Mouse (Mus musculus) embryonic facial prominence, embryonic 12.5 days (tissue): Measurements from ENCODE around the gene Gm266. TPM values are rescaled to one million over a fixed set of nuclear protein-coding genes. Genes with fewer than 3 reads are reported as not detected.
A peak's percentile ranks its signal among the peaks of the same experiment; 100 is the strongest.
"Not testable (repeated sequence)": the region's sequence is repeated elsewhere in the genome, so short reads cannot be mapped to it uniquely, and the experiment has no call there.

Experiments
- ATAC-seq: fragments of 200-750 bp; cut with Nextera tagmentation; 2 replicates; pipeline ENCODE4 v1.8.0; 2017; ENCODE audit not compliant: insufficient number of reproducible peaks, insufficient read depth, low FRiP score, low TSS enrichment
- H3K27ac ChIP-seq: fragments of 300-500 bp; sonication (generic); 2 replicates; pipeline ENCODE4 v1.5.1; 2016; ENCODE audit warnings: mild to moderate bottlenecking
- H3K27me3 ChIP-seq: fragments of 300-500 bp; sonication (generic); 2 replicates; pipeline ENCODE4 v1.6.1; 2016; ENCODE audit warnings: mild to moderate bottlenecking, moderate library complexity
- H3K36me3 ChIP-seq: fragments of 300-500 bp; sonication (generic); 2 replicates; pipeline ENCODE4 v1.6.1; 2016; ENCODE audit warnings: mild to moderate bottlenecking
- H3K4me1 ChIP-seq: fragments of 300-500 bp; sonication (generic); 2 replicates; pipeline ENCODE4 v1.6.1; 2016
- H3K4me2 ChIP-seq: fragments of 300-500 bp; sonication (generic); replicated peaks from 2 replicates; pipeline ENCODE4 v1.6.1; 2016; ENCODE audit warnings: mild to moderate bottlenecking, moderate library complexity
- H3K4me3 ChIP-seq: fragments of 300-500 bp; sonication (generic); 2 replicates; pipeline ENCODE4 v1.5.1; 2016; ENCODE audit warnings: mild to moderate bottlenecking
- H3K9ac ChIP-seq: fragments of 300-500 bp; sonication (generic); 2 replicates; pipeline ENCODE4 v1.6.1; 2016; ENCODE audit warnings: mild to moderate bottlenecking, moderate library complexity
- H3K9me3 ChIP-seq: fragments of 300-500 bp; sonication (generic); 2 replicates; pipeline ENCODE4 v1.6.1; 2016; ENCODE audit warnings: mild to moderate bottlenecking, moderate library complexity
- WGBS: fragments of 180-500 bp; shearing (Covaris S2); methylation state at CpG from one replicate; pipeline ENCODE4 v1.1.7; 2016; 5-methylcytosine and 5-hydroxymethylcytosine counted together
- polyA plus RNA-seq: library from polyadenylated mRNA; unstranded; fragments of >200 nt; fragmentation: Nextera tagmentation; extraction: Ambion mirVana; gene quantifications from 2 replicates; pipeline ENCODE4 v1.2.1, GENCODE M21; 2016

Gene Gm266
- polyA plus RNA-seq, 1 experiment from 2014 or later = 28.1 TPM

- H3K4me3 ChIP-seq = no peak overlapping the region
- H3K36me3 ChIP-seq = no peaks in the 10 kb centered on the region
- no peak for ATAC-seq
- H3K4me1 ChIP-seq = no peaks in the 10 kb centered on the region
- no peaks in the 10 kb centered on the region for H3K27me3 ChIP-seq
- no peak overlapping the region for H3K9ac ChIP-seq
- WGBS = 87% methylated on average over 5 of the region's 5 CpGs
- no peak overlapping the region for H3K27ac ChIP-seq
- H3K4me2 ChIP-seq = no peak overlapping the region
- H3K9me3 ChIP-seq = no peaks in the 10 kb centered on the region
These were observed 30.3 kb upstream of the Gm266 start for GRCm38 (mm10) chr12:111515920-111516319.

- Histone ChIP-seq H3K9ac (no peak overlapping the region), H3K4me2 (no peak overlapping the region), H3K4me3 (no peak overlapping the region), H3K27ac (no peak overlapping the region), H3K36me3 (no peaks in the 10 kb centered on the region), H3K9me3 (no peaks in the 10 kb centered on the region), H3K27me3 (no peaks in the 10 kb centered on the region), H3K4me1 (no peaks in the 10 kb centered on the region)
- ATAC-seq = no peak
- WGBS = 82% methylated on average over 7 of the region's 7 CpGs
These were observed 29.4 kb upstream of the Gm266 start for GRCm38 (mm10) chr12:111514874-111515649.

- no peak overlapping the region for H3K27ac ChIP-seq
- no peak for ATAC-seq
These were observed 28.7 kb upstream of the Gm266 start for GRCm38 (mm10) chr12:111514231-111514792.

GRCm38 (mm10) chr12:111513673-111514072 lies 28.1 kb upstream of the Gm266 start:
- H3K4me1 ChIP-seq = 0 out of 2 replicates have a peak, but pooled peaks cover 4% of the 10 kb centered on the region
- H3K9ac ChIP-seq = no peak overlapping the region
- H3K36me3 ChIP-seq = no peaks in the 10 kb centered on the region
- no peak overlapping the region for H3K4me2 ChIP-seq
- no peak overlapping the region for H3K4me3 ChIP-seq
- H3K27me3 ChIP-seq = no peaks in the 10 kb centered on the region
- no peak for ATAC-seq
- H3K27ac ChIP-seq = no peak overlapping the region
- WGBS = 69% methylated on average over 5 of the region's 5 CpGs
- H3K9me3 ChIP-seq = no peaks in the 10 kb centered on the region

More at GRCm38 (mm10) chr12:111514231-111514792, 28.7 kb upstream of the Gm266 start:
- H3K4me3 ChIP-seq = no peak overlapping the region
- 62% methylated on average over 7 of the region's 7 CpGs for WGBS
- no peaks in the 10 kb centered on the region for H3K27me3 ChIP-seq
- H3K9me3 ChIP-seq = no peaks in the 10 kb centered on the region
- H3K4me1 ChIP-seq = 0 out of 2 replicates have a peak, but pooled peaks cover 4% of the 10 kb centered on the region
- H3K36me3 ChIP-seq = no peaks in the 10 kb centered on the region
- H3K9ac ChIP-seq = no peak overlapping the region
- H3K4me2 ChIP-seq = no peak overlapping the region

GRCm38 (mm10) chr12:111512572-111513063 lies 27.0 kb upstream of the Gm266 start:
- H3K4me3 ChIP-seq = no peak overlapping the region
- H3K27ac ChIP-seq = no peak overlapping the region
- no peaks in the 10 kb centered on the region for H3K27me3 ChIP-seq
- H3K4me1 ChIP-seq = 0 out of 2 replicates have a peak, but pooled peaks cover 4% of the 10 kb centered on the region
- H3K9me3 ChIP-seq = no peaks in the 10 kb centered on the region
- WGBS = 85% methylated on average over 12 of the region's 12 CpGs
- H3K36me3 ChIP-seq = no peaks in the 10 kb centered on the region
- H3K9ac ChIP-seq = no peak overlapping the region
- no peak overlapping the region for H3K4me2 ChIP-seq
- ATAC-seq = no peak

GRCm38 (mm10) chr12:111508438-111508837 lies 22.8 kb upstream of the Gm266 start:
- not testable (repeated sequence) for H3K4me1 ChIP-seq, H3K9ac ChIP-seq, ATAC-seq, H3K9me3 ChIP-seq, H3K4me2 ChIP-seq, H3K4me3 ChIP-seq, H3K36me3 ChIP-seq, H3K27ac ChIP-seq, H3K27me3 ChIP-seq
- 81% methylated on average over 3 of the region's 3 CpGs for WGBS

GRCm38 (mm10) chr12:111507962-111508361 lies 22.3 kb upstream of the Gm266 start:
- H3K4me1 ChIP-seq = 0 out of 2 replicates have a peak, but pooled peaks cover 9% of the 10 kb centered on the region
- WGBS = 84% methylated on average over 10 of the region's 10 CpGs
- H3K9ac ChIP-seq = no peak overlapping the region
- no peak overlapping the region for H3K4me3 ChIP-seq
- H3K4me2 ChIP-seq = no peak overlapping the region
- ATAC-seq = no peak
- H3K9me3 ChIP-seq = no peaks in the 10 kb centered on the region
- H3K27ac ChIP-seq = no peak overlapping the region
- no peaks in the 10 kb centered on the region for H3K27me3 ChIP-seq
- no peaks in the 10 kb centered on the region for H3K36me3 ChIP-seq

GRCm38 (mm10) chr12:111507001-111507400 lies 21.4 kb upstream of the Gm266 start:
- Histone ChIP-seq H3K9me3 (no peaks in the 10 kb centered on the region), H3K27me3 (no peaks in the 10 kb centered on the region), H3K4me3 (no peak overlapping the region), H3K9ac (no peak overlapping the region), H3K4me1 (0 out of 2 replicates have a peak, but pooled peaks cover 9% of the 10 kb centered on the region), H3K27ac (no peak overlapping the region), H3K4me2 (no peak overlapping the region), H3K36me3 (no peaks in the 10 kb centered on the region)
- 58% methylated on average over 5 of the region's 5 CpGs for WGBS
- ATAC-seq = no peak

- Histone ChIP-seq H3K36me3 (no peaks in the 10 kb centered on the region), H3K4me3 (peak overlapping the region; percentile 21), H3K9me3 (no peaks in the 10 kb centered on the region), H3K9ac (0 out of 2 replicates have a peak overlapping the region, but pooled peaks have one; percentile 27), H3K27me3 (no peaks in the 10 kb centered on the region), H3K4me1 (0 out of 2 replicates have a peak, but pooled peaks cover 9% of the 10 kb centered on the region), H3K27ac (no peak overlapping the region), H3K4me2 (peak overlapping the region; percentile 43)
- 3% methylated on average over 12 of the region's 12 CpGs for WGBS
- ATAC-seq = 0 out of 2 replicates have a peak, but pooled peaks have one; percentile 8
These were observed 19.3 kb upstream of the Gm266 start for GRCm38 (mm10) chr12:111504904-111505303.

- Histone ChIP-seq H3K4me2 (no peak overlapping the region), H3K27ac (no peak overlapping the region), H3K36me3 (no peaks in the 10 kb centered on the region), H3K27me3 (no peaks in the 10 kb centered on the region), H3K4me1 (0 out of 2 replicates have a peak, but pooled peaks cover 5% of the 10 kb centered on the region), H3K9me3 (no peaks in the 10 kb centered on the region), H3K4me3 (no peak overlapping the region), H3K9ac (no peak overlapping the region)
- no peak for ATAC-seq
- 75% methylated on average over 5 of the region's 5 CpGs for WGBS
These were observed 17.9 kb upstream of the Gm266 start for GRCm38 (mm10) chr12:111503571-111503970.

- Histone ChIP-seq H3K36me3 (no peaks in the 10 kb centered on the region), H3K4me1 (0 out of 2 replicates have a peak, but pooled peaks cover 5% of the 10 kb centered on the region), H3K9me3 (no peaks in the 10 kb centered on the region), H3K27ac (no peak overlapping the region), H3K9ac (no peak overlapping the region), H3K4me3 (no peak overlapping the region), H3K27me3 (no peaks in the 10 kb centered on the region), H3K4me2 (no peak overlapping the region)
- ATAC-seq = no peak
- 82% methylated on average over 12 of the region's 12 CpGs for WGBS
These were observed 17.5 kb upstream of the Gm266 start for GRCm38 (mm10) chr12:111503063-111503567.
